Mouse (Mus musculus): ENCODE results near the gene Cdc42ep5.

Cdc42ep5 gene

DNA sequence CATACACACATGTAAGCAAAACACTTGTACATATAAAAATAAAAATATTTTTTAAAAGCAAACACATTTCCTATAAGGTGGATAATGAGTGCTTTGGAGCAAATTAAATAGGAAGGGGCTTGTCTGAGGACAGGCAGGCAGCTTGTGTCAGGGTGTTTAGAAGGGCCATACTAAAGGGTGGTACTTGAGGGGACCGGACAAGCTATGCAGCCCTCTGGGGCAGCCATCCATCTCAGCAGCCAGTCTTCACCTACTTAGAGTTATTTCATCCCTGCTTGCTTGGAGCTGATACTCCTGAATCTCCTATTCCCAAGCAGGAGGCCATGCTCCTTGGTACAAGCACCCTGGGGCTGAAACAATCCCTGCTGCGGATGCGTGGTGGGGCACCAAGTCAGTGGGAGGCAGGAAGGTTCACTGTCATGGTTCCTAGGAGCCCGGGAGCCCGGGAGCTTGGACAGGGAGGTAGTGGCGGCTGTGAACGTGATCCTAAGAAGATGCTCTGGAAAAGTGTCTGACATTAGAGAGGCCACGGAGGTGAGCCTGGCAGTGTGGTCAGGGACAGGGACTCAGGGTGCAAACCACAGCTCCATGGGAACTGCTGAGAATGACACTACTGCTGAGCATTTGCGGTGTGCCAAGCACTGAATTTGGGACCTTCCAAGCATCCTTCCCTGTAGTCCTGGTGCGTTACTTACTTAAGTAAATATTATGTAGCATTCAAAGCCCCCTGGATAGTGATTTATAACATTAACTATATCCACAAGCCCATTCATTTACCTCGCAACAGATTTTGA lies 37.5 kb downstream of the Cdc42ep5 start:
- DNase-seq (ENCODE audit: low read depth, low spot score), result no peak

DNA sequence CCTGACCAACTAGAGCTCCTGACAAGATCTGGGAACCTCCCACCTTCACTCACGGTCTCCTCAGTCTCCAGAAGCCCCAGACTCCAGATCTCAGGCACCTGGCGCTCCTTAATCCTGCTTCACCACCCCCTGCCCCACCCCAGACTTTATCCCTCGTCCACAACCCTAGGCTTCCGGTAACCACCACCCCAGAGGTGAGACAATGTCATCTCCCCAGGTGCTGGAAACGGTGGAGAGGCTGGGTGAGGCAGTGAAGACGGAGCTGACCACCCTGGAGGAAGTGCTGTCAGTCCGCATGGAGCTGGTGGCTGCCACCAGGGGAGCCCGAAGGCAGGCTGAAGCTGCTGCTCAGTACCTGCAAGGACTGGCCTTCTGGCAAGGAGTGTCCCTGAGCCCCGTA lies 39.4 kb downstream of the Cdc42ep5 start:
- DNase-seq (ENCODE audit: low read depth, low spot score), result peak; percentile 83

DNA sequence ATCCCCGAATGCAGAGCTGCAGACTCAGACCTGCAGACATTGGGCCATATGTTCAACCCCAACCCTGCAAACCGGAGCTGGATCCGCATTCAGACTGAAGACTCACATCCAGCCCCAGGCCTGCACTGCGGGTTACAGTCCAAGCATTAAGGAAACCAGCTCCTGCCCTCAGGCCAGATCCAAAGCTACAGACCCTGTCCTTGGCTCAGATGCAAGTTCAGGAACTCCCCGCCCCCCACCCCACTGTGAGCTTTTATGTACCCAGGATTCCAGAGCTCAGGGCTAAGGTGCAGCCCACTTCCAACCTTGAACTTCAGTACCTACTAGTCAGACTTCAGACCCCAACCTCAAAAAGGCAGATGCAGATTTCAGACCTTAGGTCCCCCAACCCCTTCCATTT lies 39.8 kb downstream of the Cdc42ep5 start:
- DNase-seq (ENCODE audit: low read depth, low spot score), result peak; percentile 90

DNA sequence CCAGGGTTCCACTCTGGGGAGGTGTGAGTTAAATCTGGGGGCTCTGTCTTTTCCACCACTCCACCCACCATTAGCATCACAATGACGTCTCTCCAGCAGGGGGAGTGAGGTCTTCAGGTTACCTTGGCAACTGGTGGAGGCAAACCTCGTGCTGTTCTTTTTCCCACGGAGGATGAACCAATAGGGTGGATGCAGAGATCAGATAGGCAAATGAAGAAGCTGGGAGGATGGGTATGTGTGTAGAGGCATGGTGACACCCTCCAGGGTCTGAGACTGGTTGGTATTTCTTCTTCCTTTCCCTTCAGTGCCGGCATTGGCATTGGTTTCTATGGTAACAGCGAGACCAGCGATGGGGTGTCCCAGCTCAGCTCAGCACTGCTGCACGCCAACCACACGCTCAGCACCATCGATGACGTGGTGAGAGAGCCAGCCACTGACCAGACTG lies 40.3 kb downstream of the Cdc42ep5 start:
- DNase-seq (ENCODE audit: low read depth, low spot score), result peak; percentile 97

DNA sequence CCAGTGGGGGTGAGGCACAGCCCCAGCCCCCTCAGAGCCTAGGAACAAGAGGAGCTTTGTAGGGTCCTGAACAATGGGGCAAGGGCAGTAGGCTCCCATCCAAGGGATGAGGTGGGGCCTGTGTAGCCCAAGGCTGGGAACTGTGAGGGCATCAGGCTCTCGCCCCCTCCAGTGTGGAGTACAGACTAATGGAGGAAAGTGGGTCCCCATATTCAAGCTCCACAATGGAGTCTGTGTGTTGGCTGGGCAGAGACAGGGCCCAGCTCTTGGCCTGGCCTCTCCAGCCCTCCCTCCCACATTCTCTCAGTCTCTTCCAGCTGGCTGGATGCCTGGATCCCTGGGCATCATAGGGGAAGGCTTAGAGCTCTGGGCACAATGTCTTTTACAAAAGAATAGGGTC lies 40.9 kb downstream of the Cdc42ep5 start:
- no peak for DNase-seq (ENCODE audit: low read depth, low spot score)

DNA sequence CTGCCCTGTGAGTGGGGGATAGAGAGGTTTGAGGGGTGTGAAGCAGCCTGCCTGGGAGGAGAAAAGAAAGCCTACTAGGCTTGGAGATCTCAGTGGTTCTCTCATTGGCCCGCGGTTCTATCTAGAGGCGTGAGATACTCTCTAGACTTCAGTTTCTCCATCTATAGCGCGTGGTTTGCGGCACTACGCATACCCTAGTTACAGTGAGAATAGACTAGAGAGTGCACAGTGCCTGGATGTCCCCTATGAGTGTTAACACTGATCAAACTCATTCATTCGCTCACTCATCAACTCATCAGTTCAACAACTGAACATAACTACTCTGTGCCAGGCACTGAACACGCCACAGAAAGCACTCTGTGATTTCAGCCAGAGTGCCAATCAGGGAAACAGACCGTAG lies 41.9 kb downstream of the Cdc42ep5 start:
- DNase-seq (ENCODE audit: low read depth, low spot score), result no peak

DNA sequence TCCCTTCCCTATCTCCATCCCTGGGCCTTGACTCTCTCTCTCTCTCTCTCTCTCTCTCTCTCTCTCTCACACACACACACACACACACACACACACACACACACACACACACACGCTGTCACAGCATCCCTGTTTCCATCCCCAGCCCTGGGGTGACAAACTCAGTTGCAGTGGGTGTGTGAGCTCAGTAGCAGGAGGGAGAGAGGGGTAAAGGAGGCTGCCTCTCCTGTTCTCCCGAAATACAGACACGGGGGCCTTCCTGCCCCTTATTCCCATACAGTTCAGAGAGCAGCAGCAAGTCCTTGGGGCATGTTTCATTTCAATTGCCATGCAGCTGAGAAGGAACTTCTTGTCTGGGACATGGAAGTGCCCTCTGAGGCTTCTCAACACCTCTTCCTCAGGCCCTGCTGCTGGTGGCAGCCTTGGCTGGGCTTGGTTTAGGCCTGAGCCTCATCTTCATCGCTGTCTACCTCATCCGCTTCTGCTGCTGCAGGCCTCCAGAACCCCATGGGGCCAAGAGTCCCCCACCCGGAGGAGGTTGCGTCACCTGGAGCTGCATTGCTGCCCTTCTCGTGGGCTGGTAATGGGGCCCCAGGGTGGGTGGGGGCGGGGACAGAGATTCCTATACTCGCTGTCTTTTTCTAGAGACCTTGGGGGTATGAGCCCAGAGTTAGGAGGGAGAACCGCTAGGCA lies 42.4 kb downstream of the Cdc42ep5 start:
- DNase-seq (ENCODE audit: low read depth, low spot score), result no peak

DNA sequence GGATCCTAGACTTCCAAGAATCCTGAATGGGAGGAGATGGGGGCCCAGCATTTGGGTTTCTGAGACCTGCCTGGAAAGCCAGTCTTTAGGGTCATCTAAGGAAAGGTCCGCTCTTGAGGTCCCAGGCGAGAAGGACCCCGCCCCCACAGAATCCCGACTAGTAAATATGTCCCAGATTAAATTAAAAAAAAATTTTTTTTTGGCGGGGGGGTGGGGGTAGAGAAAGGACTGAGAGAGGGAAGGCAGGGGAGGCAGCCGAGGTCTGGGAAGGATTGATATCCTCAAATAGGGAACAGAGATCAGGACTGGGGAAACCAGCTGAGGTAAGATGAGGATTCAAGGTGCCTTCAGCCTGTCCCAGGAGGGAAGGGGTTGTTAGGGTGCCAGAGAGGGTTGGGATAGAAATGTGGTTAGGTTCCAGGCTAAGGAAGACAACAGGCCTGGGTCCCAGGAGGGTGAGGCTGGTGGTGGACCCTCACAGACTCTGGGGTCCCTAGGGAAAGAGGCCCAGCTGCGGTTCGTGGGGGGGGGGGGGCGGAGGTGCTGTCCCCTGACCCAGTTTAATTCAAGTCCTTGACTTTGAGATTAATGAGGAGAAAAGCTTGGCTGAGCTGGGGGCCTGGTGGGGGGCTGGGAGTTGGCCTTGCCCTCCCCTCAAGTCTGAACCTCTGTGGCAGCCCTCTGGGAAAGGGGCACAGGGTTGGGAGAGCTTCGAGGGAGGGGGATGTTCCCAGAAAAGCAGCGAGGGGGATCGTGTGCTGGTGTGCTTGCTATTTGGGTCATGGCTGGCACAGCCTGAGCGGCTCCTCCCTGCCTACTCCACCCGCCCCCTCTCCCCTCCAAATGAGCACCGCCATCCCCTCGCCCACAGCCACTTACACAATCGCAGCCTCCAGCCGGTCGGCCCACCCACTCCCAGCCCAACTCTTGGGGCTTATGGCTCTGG lies 44.4 kb downstream of the Cdc42ep5 start:
- no peak for DNase-seq (ENCODE audit: low read depth, low spot score)

DNA sequence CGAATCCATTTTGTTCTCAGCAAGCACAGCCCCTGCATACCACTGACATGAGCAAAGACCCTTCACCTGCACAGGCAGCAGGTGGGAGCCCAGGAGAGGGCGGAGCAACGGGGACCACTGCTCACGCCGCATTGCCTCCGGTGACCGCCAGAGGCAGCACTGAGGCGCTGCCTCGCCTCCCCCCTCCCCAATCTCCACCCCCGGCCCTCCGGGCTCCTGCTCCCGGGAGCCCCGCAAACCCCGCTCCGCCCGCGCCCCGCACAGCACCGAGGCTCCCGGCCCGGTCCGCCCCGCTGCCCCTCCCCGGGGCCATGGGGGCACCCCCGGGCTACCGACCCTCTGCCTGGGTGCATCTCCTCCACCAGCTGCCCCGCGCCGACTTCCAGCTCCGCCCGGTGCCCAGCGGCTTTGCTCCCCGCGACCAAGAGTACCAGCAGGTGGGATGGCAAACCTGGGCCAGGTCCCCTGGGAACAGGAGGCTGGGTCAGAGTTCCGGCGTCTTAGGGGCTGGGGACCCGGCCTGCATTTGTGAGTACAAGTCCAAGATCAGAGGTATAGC lies 45.2 kb downstream of the Cdc42ep5 start, which contains the start of gene Ttyh1:
Gene Ttyh1 (plus strand): TSS at position 65 of the 559 bp plus-strand sequence.
- peak; percentile 62 for DNase-seq (ENCODE audit: low read depth, low spot score)

DNA sequence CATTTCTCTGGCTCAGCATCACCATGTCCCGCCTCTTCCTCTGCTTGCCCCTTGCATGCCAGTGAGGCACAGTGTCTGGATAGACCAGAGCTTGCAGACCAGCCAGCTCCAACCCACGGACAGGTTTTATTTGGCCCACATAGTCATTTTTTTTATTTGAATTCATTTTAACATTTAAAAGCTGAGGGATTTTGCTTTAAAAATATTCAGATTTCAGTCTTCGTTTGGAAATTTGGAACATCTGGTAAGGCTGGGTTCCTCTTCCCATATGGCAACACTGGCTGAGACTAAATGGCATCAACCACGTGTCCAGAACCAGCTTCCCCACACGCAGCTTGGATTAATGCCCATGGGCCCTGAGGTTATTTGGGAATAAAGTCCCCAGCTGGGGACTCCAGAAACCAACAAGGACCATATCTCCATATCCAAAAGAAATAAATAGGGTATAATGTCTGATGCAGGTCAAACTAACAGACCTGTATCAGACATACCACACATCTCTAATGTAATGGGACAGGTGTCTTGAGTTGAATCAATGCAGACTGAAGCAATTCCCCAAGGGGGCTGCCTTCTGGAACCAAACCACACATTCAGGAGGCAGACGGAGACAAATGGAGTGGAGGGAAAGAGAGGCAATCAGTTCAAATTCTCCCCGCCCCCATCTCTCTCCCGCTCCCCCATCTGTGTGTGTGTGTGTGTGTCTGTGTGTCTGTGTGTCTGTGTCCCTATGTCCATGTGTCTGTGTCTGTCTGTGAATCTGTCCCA lies 47.4 kb downstream of the Cdc42ep5 start:
- DNase-seq (ENCODE audit: low read depth, low spot score), result no peak

DNA sequence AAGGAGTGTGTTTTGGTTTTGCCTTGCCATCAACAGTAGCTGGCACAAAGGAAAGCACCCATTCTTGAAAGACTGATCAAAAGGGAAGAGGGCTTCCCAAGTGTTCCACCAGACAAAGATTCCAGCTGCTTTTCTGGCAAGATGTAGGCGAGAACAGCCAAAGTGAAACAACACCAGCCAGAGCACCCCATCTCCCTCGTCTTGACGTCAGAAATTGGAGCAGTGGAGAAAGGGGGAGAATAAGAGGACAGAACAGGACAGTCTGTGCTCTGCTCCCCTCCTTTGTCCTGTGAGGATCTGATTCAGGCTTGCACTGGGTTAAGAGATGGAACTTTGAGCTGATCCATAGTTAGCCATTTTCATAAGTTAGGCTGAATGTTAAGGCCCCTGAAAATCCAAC lies 52.9 kb downstream of the Cdc42ep5 start:
- DNase-seq (ENCODE audit: low read depth, low spot score), result no peak

DNA sequence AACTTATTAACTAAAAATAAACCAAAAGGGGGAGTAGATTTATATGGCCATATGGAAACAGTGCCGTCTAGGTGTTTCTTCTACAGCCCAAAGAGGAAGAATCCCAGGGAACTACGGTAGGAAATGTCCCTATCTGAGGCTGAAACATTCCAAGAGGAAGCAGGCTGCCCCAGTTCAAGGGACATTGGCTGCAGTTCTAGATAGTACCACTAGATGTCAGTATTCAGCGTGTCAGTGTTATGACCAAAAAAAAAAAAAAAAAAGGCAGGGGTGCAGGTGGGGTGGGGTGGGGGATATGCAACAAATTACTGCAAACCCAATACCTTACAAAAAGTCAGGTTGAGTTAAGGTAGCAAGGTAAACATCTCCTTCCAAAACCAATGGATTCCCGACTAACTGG lies 61.2 kb downstream of the Cdc42ep5 start:
- peak; percentile 67 for DNase-seq (ENCODE audit: low read depth, low spot score)

All from ES-CJ7 (cell line).